Mouse (Mus musculus): ENCODE measurements around the gene Elovl5.

The Elovl5 gene

GRCm38 (mm10) chr9:77954496-77954895, 37.3 kb downstream of the Elovl5 start:
- DNase-seq (ENCODE audit: extremely low spot score, low spot score): no peak

GRCm38 (mm10) chr9:77954981-77955380, 37.8 kb downstream of the Elovl5 start:
- DNase-seq (ENCODE audit: extremely low spot score, low spot score): no peak

- DNase-seq (ENCODE audit: extremely low spot score, low spot score): no peak
Measured at GRCm38 (mm10) chr9:77955511-77955910, 38.3 kb downstream of the Elovl5 start.

GRCm38 (mm10) chr9:77955964-77956363, 38.8 kb downstream of the Elovl5 start:
- DNase-seq (ENCODE audit: extremely low spot score, low spot score): no peak

GRCm38 (mm10) chr9:77958327-77958726, 41.2 kb downstream of the Elovl5 start:
- no peak for DNase-seq (ENCODE audit: extremely low spot score, low spot score)

GRCm38 (mm10) chr9:77959759-77960158, 42.6 kb downstream of the Elovl5 start:
- DNase-seq (ENCODE audit: extremely low spot score, low spot score): no peak

GRCm38 (mm10) chr9:77961350-77961749, 44.2 kb downstream of the Elovl5 start:
- DNase-seq (ENCODE audit: extremely low spot score, low spot score): no peak

GRCm38 (mm10) chr9:77964084-77964483, 46.9 kb downstream of the Elovl5 start:
- peak; percentile 26 for DNase-seq (ENCODE audit: extremely low spot score, low spot score)

GRCm38 (mm10) chr9:77965287-77965686, 48.1 kb downstream of the Elovl5 start:
- no peak for DNase-seq (ENCODE audit: extremely low spot score, low spot score)

- no peak for DNase-seq (ENCODE audit: extremely low spot score, low spot score)
Measured at GRCm38 (mm10) chr9:77965768-77966552, 48.8 kb downstream of the Elovl5 start.

- no peak for DNase-seq (ENCODE audit: extremely low spot score, low spot score)
Measured at GRCm38 (mm10) chr9:77966861-77967260, 49.7 kb downstream of the Elovl5 start.

GRCm38 (mm10) chr9:77967584-77968163, 50.5 kb downstream of the Elovl5 start:
- DNase-seq (ENCODE audit: extremely low spot score, low spot score): no peak

- no peak for DNase-seq (ENCODE audit: extremely low spot score, low spot score)
Measured at GRCm38 (mm10) chr9:77969192-77969953, 52.2 kb downstream of the Elovl5 start.

- DNase-seq (ENCODE audit: extremely low spot score, low spot score): no peak
Measured at GRCm38 (mm10) chr9:77979000-77979399, 61.8 kb downstream of the Elovl5 start.

GRCm38 (mm10) chr9:77982616-77983015, 65.5 kb downstream of the Elovl5 start:
- no peak for DNase-seq (ENCODE audit: extremely low spot score, low spot score)

- DNase-seq (ENCODE audit: extremely low spot score, low spot score): no peak
Measured at GRCm38 (mm10) chr9:77983521-77983920, 66.4 kb downstream of the Elovl5 start.

GRCm38 (mm10) chr9:77986153-77986795, 69.1 kb downstream of the Elovl5 start:
- no peak for DNase-seq (ENCODE audit: extremely low spot score, low spot score)

GRCm38 (mm10) chr9:77989626-77990025, 72.5 kb downstream of the Elovl5 start:
- DNase-seq (ENCODE audit: extremely low spot score, low spot score): no peak

- DNase-seq (ENCODE audit: extremely low spot score, low spot score): no peak
Measured at GRCm38 (mm10) chr9:77990278-77990677, 73.1 kb downstream of the Elovl5 start.

GRCm38 (mm10) chr9:77991650-77992049, 74.5 kb downstream of the Elovl5 start:
- no peak for DNase-seq (ENCODE audit: extremely low spot score, low spot score)

GRCm38 (mm10) chr9:77992276-77992675, 75.1 kb downstream of the Elovl5 start:
- DNase-seq (ENCODE audit: extremely low spot score, low spot score): no peak

GRCm38 (mm10) chr9:77993101-77993500, 75.9 kb downstream of the Elovl5 start:
- DNase-seq (ENCODE audit: extremely low spot score, low spot score): no peak
